Mouse (Mus musculus) brain, embryonic 14.5 days (tissue): ENCODE data around the gene Hipk2. TPM values are rescaled to one million over a fixed set of nuclear protein-coding genes. Genes with fewer than 3 reads are reported as not detected.

ENCODE experiments used
- DNase-seq: peaks from one replicate; pipeline ENCODE4 v3.0.0-alpha.2; 2011; ENCODE audit warnings: low read depth
- CTCF ChIP-seq: fragments of 200-500 bp; IDR thresholded peaks from 2 replicates; pipeline ENCODE4 v1.5.1; 2012; ENCODE audit warnings: inconsistent platforms, mild to moderate bottlenecking, moderate library complexity, borderline replicate concordance; ENCODE audit not compliant: insufficient read depth, insufficient read length; ENCODE audit errors: extremely low read depth
- POLR2A ChIP-seq: fragments of 200-500 bp; IDR thresholded peaks from 2 replicates; pipeline ENCODE4 v1.6.1; 2012; ENCODE audit warnings: mild to moderate bottlenecking, inconsistent platforms, borderline replicate concordance; ENCODE audit not compliant: poor library complexity, insufficient read depth, insufficient read length, severe bottlenecking; ENCODE audit errors: extremely low read depth
- polyA plus RNA-seq: library from polyadenylated mRNA; depleted of rRNA; stranded (reverse); fragments of >200 nt; gene quantifications from 2 replicates; pipeline ENCODE4 v1.2.3, GENCODE M21; 2012

Hipk2 gene
- polyA plus RNA-seq, 1 experiment = 48.7 TPM

GRCm38 (mm10) chr6:38801252-38801651 is 74.7 kb downstream of the Hipk2 start:
- TF ChIP-seq CTCF (no peak), POLR2A (no peak)

GRCm38 (mm10) chr6:38797548-38797947 is 78.4 kb downstream of the Hipk2 start:
- no peak for TF ChIP-seq POLR2A
- TF ChIP-seq CTCF = no peak
- DNase-seq = no peak

More at GRCm38 (mm10) chr6:38801252-38801651, 74.7 kb downstream of the Hipk2 start:
- DNase-seq = no peak

GRCm38 (mm10) chr6:38796993-38797392 is 79.0 kb downstream of the Hipk2 start:
- no peak for DNase-seq
- TF ChIP-seq POLR2A (no peak), CTCF (no peak)

- TF ChIP-seq CTCF (no peak), POLR2A (no peak)
- DNase-seq = no peak
Measured at GRCm38 (mm10) chr6:38796388-38796787, 79.6 kb downstream of the Hipk2 start.

- TF ChIP-seq CTCF (no peak), POLR2A (no peak)
- no peak for DNase-seq
Measured at GRCm38 (mm10) chr6:38795096-38795816, 80.7 kb downstream of the Hipk2 start.

GRCm38 (mm10) chr6:38792966-38793365 is 83.0 kb downstream of the Hipk2 start:
- TF ChIP-seq CTCF (no peak), POLR2A (no peak)
- DNase-seq = no peak

GRCm38 (mm10) chr6:38789221-38789810 is 86.6 kb downstream of the Hipk2 start:
- no peak for TF ChIP-seq POLR2A
- no peak for TF ChIP-seq CTCF
- no peak for DNase-seq

GRCm38 (mm10) chr6:38787811-38788509 is 88.0 kb downstream of the Hipk2 start:
- TF ChIP-seq POLR2A (no peak), CTCF (no peak)
- DNase-seq = no peak

- no peak for TF ChIP-seq POLR2A
- no peak for TF ChIP-seq CTCF
- DNase-seq = no peak
Measured at GRCm38 (mm10) chr6:38787134-38787533, 88.8 kb downstream of the Hipk2 start.

GRCm38 (mm10) chr6:38785747-38786146 is 90.2 kb downstream of the Hipk2 start:
- TF ChIP-seq POLR2A (no peak), CTCF (no peak)
- no peak for DNase-seq

- DNase-seq = no peak
- TF ChIP-seq CTCF = no peak
- no peak for TF ChIP-seq POLR2A
Measured at GRCm38 (mm10) chr6:38779411-38779810, 96.6 kb downstream of the Hipk2 start.

- no peak for TF ChIP-seq POLR2A
- no peak for TF ChIP-seq CTCF
- DNase-seq = no peak
Measured at GRCm38 (mm10) chr6:38778887-38779286, 97.1 kb downstream of the Hipk2 start.

- TF ChIP-seq POLR2A = no peak
- TF ChIP-seq CTCF = no peak
- DNase-seq = no peak
Measured at GRCm38 (mm10) chr6:38776000-38776584, 99.9 kb downstream of the Hipk2 start.

GRCm38 (mm10) chr6:38772836-38773518 is 103.0 kb downstream of the Hipk2 start:
- no peak for TF ChIP-seq POLR2A
- TF ChIP-seq CTCF = no peak
- DNase-seq = no peak
